Mouse (Mus musculus): ENCODE results near the gene Fhl2.

GRCm38 (mm10) chr1:43112882-43113281, 83.9 kb downstream of the Fhl2 start:
- no peak for TF ChIP-seq CTCF (IDR thresholded peaks at IDR 0.05; ENCODE audit: control insufficient read depth, insufficient read depth, insufficient read length)
- no peak for TF ChIP-seq USF1 (IDR thresholded peaks at IDR 0.05; ENCODE audit: low read depth)
- TF ChIP-seq MYOG (IDR thresholded peaks at IDR 0.05; ENCODE audit: control insufficient read depth, extremely low read depth, insufficient read length): no peak
- no peak for TF ChIP-seq MAX (IDR thresholded peaks at IDR 0.05)
- TF ChIP-seq CEBPB (IDR thresholded peaks at IDR 0.05; ENCODE audit: low read depth): no peak
- no peak for TF ChIP-seq FOSL1 (IDR thresholded peaks at IDR 0.05; ENCODE audit: insufficient read depth, low read length, poor library complexity, severe bottlenecking)

All from C2C12 (cell line).